Mouse (Mus musculus) testis, postnatal 14 days (tissue): ENCODE results near the gene Tmem91.
A peak's percentile ranks its signal among the peaks of the same experiment; 100 is the strongest.
"Not testable (repeated sequence)": the region's sequence is repeated elsewhere in the genome, so short reads cannot be mapped to it uniquely, and the experiment has no call there.

Experiments used
- DNase-seq: peaks from one replicate; pipeline ENCODE4 v3.0.0; 2021; ENCODE audit warnings: low spot score

The Tmem91 gene

GRCm38 (mm10) chr7:25674719-25675300, at the start of gene Tmem91:
Gene Tmem91 (minus strand): TSS chr7:25675166.
- no peak for DNase-seq

GRCm38 (mm10) chr7:25721776-25722175, 46.8 kb upstream of the Tmem91 start:
- not testable (repeated sequence) for DNase-seq

- DNase-seq: no peak
These were observed 45.8 kb upstream of the Tmem91 start for GRCm38 (mm10) chr7:25720760-25721159.

- DNase-seq: no peak
These were observed 45.0 kb upstream of the Tmem91 start for GRCm38 (mm10) chr7:25719761-25720610.

GRCm38 (mm10) chr7:25718788-25719417, 43.9 kb upstream of the Tmem91 start, which contains the start of gene Ccdc97:
Gene Ccdc97 (minus strand): TSS chr7:25719088.
- DNase-seq: peak; percentile 91

- DNase-seq: no peak
These were observed 42.5 kb upstream of the Tmem91 start for GRCm38 (mm10) chr7:25717478-25717877.

- no peak for DNase-seq
These were observed 40.8 kb upstream of the Tmem91 start for GRCm38 (mm10) chr7:25715731-25716271.

- DNase-seq: no peak
These were observed 39.6 kb upstream of the Tmem91 start for GRCm38 (mm10) chr7:25714581-25714980.

GRCm38 (mm10) chr7:25712801-25713200, 37.8 kb upstream of the Tmem91 start:
- no peak for DNase-seq

GRCm38 (mm10) chr7:25711731-25712197, 36.8 kb upstream of the Tmem91 start:
- DNase-seq: no peak

GRCm38 (mm10) chr7:25711165-25711564, 36.2 kb upstream of the Tmem91 start:
- no peak for DNase-seq

- no peak for DNase-seq
These were observed 35.7 kb upstream of the Tmem91 start for GRCm38 (mm10) chr7:25710519-25711130.

- DNase-seq: no peak
These were observed 35.0 kb upstream of the Tmem91 start for GRCm38 (mm10) chr7:25709961-25710360.

- DNase-seq: peak; percentile 29
These were observed 32.8 kb upstream of the Tmem91 start for GRCm38 (mm10) chr7:25707581-25708292.

GRCm38 (mm10) chr7:25706578-25707170, 31.7 kb upstream of the Tmem91 start:
- DNase-seq: no peak

- no peak for DNase-seq
These were observed 30.9 kb upstream of the Tmem91 start for GRCm38 (mm10) chr7:25705801-25706251.

- no peak for DNase-seq
These were observed 29.9 kb upstream of the Tmem91 start for GRCm38 (mm10) chr7:25704716-25705364.

GRCm38 (mm10) chr7:25703793-25704494, 29.0 kb upstream of the Tmem91 start:
- no peak for DNase-seq

- DNase-seq: no peak
These were observed 27.4 kb upstream of the Tmem91 start for GRCm38 (mm10) chr7:25702350-25702749.

- DNase-seq: no peak
These were observed 25.8 kb upstream of the Tmem91 start for GRCm38 (mm10) chr7:25700732-25701131.
